Mouse (Mus musculus) thymus, postnatal 10 days (tissue): ENCODE data around the gene Eef2.
"Not testable (repeated sequence)": the region's sequence is repeated elsewhere in the genome, so short reads cannot be mapped to it uniquely, and the experiment has no call there.

Experiments used
- DNase-seq, 2 experiments: peaks; one replicate each; pipeline ENCODE4 v3.0.0; 2021; ENCODE audit warnings: low spot score in 2 of 2

Eef2 gene

DNA sequence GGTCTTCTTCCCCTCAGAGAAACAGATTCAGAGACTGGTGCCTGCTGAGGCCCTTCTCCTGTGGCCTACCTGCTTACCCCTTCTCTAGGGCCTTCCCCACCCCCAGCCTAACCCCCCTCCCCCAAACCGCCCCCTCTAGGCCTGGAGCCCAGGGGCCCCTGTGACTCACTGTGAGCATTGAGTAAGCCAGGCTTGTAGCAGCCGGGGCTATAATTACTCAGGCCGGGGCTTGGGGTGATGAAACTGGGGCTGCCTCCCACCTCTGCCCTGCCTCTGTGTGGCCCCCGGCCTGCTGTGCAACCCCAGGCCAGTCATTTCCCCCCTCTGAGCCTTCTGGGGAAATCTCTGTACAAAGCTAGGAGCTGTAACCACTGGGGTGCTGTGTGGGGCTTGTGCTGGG is 30.1 kb upstream of the Eef2 start:
- DNase-seq: no peak

GRCm38 (mm10) chr10:81151261-81151660 is 25.2 kb upstream of the Eef2 start:
- DNase-seq: no peak

DNA sequence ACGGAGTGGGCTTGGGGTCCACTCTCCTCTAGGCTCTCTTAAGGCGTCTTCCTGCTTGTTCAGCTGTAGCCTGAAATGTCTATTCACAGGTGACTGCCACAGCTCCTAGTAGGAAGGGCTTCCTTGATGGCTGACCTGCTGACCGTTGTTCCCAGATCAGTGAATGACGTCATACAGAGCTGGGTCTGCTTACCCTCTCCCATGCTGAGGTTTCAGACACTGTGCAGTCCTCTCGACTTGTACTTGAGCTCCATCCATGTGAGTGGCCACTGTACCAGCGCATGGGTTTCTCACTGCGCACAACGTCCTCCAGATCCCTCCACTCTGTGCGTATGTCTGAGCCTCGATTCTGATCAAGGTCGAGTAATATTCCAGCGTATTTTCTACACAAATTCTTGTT is 23.8 kb upstream of the Eef2 start:
- DNase-seq: no peak

DNA sequence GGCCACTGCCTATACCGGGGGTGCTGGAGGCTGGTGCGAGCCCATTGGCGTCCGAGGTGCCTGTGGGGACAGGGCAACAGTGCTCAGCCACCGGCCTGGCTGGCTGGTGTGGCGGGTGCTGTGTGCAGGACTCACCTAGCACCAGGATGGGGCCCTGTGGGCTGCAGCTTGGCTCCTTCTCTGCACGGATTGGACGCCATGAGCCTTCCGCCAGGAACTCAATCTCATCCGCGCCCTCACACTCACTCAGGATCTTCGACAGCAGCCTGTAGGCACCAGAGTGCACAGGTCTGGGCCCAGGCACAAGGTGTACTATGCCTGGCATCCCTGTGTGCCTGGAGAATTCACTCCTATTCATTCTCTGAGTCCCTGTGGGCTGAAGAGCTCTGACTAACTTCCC is 22.1 kb upstream of the Eef2 start:
- no peak for DNase-seq

GRCm38 (mm10) chr10:81154736-81155135 is 21.7 kb upstream of the Eef2 start:
- no peak for DNase-seq

DNA sequence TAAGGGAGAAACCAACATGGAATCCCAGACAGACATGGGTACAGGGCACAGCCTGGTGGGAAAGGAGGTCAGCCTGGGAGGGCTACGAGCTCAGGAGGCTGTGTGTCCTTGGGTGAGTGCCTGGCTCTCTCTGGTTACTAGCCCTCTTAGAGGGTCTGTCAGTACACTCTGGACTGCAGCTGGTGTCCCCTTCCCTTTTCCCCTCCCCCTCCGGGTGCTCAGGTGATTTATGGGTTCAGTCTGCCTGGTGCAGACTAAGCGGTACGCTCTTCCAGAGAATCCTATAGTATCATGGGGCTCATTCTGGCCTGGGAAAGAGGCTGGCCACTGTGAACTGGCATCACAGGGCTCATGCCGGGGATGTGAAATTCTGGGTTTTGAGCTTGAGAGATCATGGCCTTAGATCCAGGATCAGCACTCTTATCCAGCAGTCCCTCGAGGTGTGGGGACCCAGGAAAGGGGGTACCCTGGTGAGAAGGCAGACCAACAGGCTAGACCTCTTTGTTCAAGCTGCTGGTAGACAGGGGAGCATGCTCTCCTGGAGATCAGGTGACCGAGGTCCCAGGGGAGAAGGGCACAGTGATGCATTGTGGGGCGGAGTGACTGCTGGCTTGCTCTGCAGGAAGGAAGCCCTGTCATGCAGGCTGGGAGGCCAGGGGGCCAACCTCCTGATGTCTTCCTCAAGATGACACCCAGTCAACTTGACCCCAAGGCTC is 14.7 kb upstream of the Eef2 start:
- no peak for DNase-seq

DNA sequence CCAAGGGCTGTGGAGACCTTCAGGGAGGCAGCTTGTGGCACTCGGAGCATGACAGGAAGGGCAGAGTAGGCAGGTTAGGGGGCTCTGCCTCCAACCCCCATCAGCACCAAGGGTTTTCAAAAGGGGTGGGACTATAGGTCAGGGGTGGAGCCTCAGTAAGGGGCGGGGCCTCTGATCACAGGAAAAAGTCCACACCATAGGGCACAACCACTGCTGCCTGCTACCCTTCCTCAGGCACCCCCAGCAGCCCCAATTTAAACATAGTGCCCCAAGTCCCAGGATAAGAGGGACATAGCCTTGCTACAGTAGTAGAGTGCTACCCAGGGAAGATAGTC is 14.1 kb upstream of the Eef2 start:
- no peak for DNase-seq

- DNase-seq: no peak
Observed at GRCm38 (mm10) chr10:81165118-81165517, 11.3 kb upstream of the Eef2 start.

GRCm38 (mm10) chr10:81167200-81168086 is 9.0 kb upstream of the Eef2 start, which contains the start of gene Pias4:
Gene Pias4 (minus strand): TSS chr10:81167923.
- DNase-seq: peak; percentile 100

DNA sequence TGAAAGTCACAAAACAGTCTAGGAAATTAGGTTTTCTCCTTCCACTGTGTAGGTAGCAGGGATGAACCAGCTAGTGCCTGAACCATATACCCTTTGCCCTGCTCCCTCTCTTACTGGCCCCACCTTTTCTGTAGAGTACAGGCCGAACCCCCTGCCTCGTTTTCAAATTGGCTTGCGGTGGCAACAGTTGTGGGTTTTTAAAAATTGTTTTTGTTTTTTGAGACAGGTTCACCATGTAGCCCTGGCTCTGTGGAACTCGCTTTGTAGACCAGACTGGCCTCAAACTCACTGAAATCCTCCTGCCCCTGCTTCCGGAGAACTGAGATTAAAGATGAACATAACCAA is 8.4 kb upstream of the Eef2 start:
- peak in 1 of 2 experiments; percentile 52 for DNase-seq

DNA sequence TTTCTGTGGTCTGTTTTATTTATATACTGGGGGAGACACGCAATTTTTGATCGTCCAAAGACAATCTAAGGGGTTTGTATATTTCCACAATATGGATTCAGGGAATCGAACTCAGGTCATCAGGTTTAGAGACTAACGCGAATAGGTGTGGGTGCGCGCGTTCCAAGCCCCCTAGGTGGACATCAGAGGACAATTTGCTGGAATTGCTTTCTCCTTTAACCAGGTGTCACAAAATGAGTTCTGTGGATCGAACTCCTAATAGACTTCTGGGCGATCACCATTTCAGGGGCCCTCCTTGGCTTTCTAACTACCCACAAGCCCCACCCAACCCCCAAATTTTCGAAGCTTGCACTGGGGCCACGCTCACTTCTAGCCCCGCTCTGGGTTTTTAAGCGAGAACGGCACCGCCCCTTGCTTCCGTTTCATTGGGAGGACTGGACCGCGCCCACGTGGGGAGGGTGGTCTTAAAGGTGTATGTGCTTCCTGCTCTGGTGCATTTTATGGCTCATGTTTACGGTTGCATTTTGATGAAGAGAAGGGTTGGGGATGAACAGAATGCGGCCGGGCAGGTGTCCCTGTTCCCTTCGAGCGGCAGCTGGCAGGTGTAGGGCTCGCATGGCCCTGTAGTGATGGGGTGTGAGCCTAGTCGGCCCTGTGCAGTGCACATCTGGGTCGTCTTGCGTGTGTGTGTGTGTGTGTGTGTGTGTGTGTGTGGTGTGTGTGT is 7.7 kb upstream of the Eef2 start:
- DNase-seq: peak; percentile 86 to 87

GRCm38 (mm10) chr10:81169411-81169900 is 7.0 kb upstream of the Eef2 start:
- DNase-seq: peak; percentile 42 to 43

GRCm38 (mm10) chr10:81173132-81173531 is 3.3 kb upstream of the Eef2 start:
- DNase-seq: peak; percentile 73 to 87

GRCm38 (mm10) chr10:81174617-81175344 is 1.6 kb upstream of the Eef2 start:
- peak; percentile 88 to 93 for DNase-seq

DNA sequence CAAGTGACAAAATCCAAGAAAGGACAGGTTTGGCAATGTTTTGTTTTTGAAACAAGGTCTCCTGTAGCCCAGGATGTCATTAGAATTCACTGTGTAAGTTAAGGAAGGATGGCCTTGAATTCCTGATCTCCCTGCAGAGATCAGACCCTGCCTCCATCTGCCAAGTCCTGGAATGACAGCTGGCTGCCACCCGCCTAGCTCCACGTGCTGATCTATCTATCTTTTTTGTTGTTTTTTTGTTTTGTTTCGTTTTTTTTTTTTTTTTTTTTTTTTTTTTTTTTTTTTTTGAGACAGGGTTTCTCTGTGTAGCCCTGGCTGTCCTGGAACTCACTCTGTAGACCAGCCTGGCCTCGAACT is 1.1 kb upstream of the Eef2 start:
- DNase-seq: not testable (repeated sequence)

- DNase-seq: no peak
Observed at GRCm38 (mm10) chr10:81175936-81176465, 430 bp upstream of the Eef2 start.

- DNase-seq: no peak
Observed at GRCm38 (mm10) chr10:81177491-81177925, 1.1 kb downstream of the Eef2 start.

DNA sequence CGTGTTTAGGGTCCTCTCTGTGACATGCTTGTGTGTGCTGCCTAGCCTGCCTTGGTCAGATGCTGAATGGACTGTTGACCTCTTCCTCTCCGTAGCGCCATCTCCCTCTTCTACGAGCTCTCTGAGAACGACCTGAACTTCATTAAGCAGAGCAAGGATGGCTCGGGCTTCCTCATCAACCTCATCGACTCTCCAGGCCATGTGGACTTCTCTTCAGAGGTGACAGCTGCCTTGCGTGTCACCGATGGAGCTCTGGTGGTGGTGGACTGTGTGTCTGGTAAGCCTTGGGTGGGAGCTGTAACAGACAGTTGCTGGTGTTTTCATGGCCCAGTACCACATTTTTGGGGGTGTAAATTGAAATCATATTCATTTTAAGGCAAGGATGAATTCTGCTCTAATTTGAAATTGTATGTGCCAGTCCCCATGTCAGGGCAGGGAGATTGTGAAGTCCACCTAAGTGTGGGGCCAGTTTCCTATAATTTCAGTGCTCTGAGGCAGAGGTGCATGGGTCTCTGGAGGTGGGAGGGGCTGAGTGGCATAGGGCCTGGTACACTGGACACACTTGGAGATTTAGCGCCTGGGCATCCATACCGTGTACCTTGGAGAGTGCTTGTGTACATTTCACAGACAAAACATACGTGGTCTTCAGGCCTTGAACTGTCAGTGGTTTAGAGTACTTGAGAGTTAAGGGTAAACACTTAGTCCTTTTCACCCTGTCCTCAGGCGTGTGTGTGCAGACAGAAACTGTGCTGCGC is 1.7 kb downstream of the Eef2 start:
- DNase-seq: no peak

- no peak for DNase-seq
Observed at GRCm38 (mm10) chr10:81178927-81179326, 2.5 kb downstream of the Eef2 start.

- no peak for DNase-seq
Observed at GRCm38 (mm10) chr10:81179451-81180342, 3.3 kb downstream of the Eef2 start.
